Mouse (Mus musculus): ENCODE data around the gene Gm3667.
"Not testable (repeated sequence)": the region's sequence is repeated elsewhere in the genome, so short reads cannot be mapped to it uniquely, and the experiment has no call there.

The Gm3667 gene

GRCm38 (mm10) chr14:6889521-6890012 lies at the start of gene Gm3667:
TSS of gene Gm3667 (minus strand) at chr14:6889962.
- DNase-seq (ENCODE audit: low spot score in 2 of 2): peak in 1 of 2 experiments; percentile 0

DNA sequence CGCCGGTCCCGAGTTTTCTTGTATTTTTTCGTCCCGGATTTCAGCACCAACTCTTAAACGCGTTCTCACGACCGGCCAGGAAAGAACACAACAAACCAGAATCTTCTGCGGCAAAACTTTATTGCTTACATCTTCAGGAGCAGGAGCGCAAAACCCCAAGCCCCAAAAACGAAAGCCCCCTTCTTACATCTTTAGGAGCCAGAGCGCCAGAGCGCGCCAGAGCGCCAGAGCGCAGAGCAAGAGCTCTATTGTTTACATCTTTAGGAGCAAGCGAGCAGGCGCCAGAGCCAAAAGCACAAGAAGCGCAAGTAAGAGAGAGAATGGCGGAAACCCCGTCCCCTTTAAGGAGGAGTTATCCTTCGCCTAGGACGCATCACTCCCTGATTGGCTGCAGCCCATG lies 10.1 kb upstream of the Gm3667 start:
- not testable (repeated sequence) for DNase-seq (ENCODE audit: low spot score in 2 of 2)

DNA sequence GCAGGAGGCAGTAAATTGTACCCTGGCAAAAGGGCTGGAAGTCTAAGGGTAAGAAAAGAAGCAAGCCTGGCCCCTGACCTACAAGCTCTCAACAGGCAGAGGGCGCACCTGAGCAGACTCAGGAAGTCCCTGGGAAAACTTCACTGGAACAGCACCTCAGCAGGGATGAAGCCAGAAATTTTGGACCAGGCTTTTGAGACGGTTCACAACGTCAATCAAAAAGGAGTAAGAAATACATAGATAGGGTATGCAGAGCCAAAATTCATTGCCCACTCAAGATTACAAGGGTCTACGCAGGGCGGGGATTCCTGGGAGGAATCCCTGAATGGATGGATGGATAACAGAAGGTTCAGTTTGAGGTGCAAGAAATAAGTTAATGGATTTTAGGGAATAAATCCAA lies 951 bp downstream of the Gm3667 start:
- DNase-seq (ENCODE audit: low spot score in 2 of 2): peak; percentile 5 to 28

- DNase-seq (ENCODE audit: low spot score in 2 of 2): not testable (repeated sequence)
Measured at GRCm38 (mm10) chr14:6840211-6840610, 49.6 kb downstream of the Gm3667 start, which contains the start of gene Gm3642. TSS of gene Gm3642 (minus strand) at chr14:6840311.

DNA sequence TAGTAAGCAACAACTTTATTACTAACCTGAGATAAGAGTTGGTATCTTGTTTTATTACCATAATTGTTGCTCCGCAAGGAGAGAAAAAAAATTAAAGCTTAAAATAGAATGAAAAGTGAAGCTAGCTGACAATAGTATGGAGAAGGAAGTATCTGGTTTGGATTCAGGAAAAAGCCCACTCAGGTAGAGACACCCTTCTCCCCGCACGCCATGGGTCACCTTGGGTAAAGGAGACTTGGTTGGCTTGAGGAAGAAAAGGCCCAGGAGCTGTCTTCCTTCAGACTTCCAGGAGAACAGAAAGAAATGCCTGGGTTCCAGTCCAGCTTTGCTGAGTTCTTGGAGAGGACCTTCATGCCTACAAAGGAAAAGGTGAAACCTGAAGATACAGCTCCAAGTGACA lies 66.5 kb downstream of the Gm3667 start:
- not testable (repeated sequence) for DNase-seq (ENCODE audit: low spot score in 2 of 2)
